Mouse (Mus musculus): ENCODE data around the gene Gtf3c5.

DNA sequence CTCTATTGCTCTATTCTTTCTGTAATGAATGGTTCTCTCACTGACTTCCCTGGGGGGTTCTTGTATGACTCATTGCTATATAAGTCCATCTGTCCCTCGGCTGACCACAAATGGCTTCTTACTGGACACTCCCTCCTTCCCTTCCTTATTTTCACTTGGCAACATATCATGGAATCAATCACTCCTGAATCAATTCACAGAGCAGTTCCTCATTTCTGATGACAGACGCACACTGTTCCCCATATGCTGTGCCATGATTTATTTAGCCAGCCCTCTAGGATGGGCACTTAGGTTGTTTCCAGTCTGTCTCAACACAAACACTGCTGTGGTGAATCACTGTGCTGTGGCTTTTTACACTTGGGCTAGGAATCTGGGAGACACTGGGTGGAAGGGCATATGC lies 7.9 kb upstream of the Gtf3c5 start:
- TF ChIP-seq POLR2A (IDR thresholded peaks at IDR 0.05; ENCODE audit: extremely low read depth, insufficient read depth, low read length) (no peak), CTCF (IDR thresholded peaks at IDR 0.05; ENCODE audit: low read depth, low read length) (no peak)
